Mouse (Mus musculus): ENCODE results near the gene Gm10840. TPM values are rescaled to one million over a fixed set of nuclear protein-coding genes. Genes with fewer than 3 reads are reported as not detected.
"Not testable (repeated sequence)": the region's sequence is repeated elsewhere in the genome, so short reads cannot be mapped to it uniquely, and the experiment has no call there.

Gene Gm10840
- polyA plus RNA-seq, 1 experiment, result not detected

DNA sequence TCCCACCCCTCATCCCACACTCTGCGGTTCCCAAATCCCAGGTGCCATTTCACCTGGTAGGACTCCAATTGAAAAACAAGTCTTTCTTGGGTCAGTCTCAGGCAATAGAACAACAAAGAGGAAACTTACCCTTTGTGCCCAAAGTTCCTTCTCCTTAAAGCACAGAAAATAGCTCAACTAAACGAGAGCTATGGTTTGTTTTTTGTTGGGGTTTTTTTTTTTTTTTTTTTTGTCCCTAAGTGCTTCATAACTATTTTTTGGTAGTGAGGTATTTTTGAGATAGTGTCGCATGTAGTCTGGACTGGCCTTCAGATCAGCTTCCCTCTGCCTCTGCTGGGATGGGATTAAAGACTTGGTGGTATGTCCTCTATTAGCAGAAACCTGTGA lies 33.5 kb downstream of the Gm10840 start:
- WGBS, result 23% methylated on average over 3 of the region's 3 CpGs
- TF ChIP-seq POLR2A (IDR thresholded peaks at IDR 0.05; ENCODE audit: borderline replicate concordance, control insufficient read depth, low read depth, low read length) (no peak), CTCF (IDR thresholded peaks at IDR 0.05; ENCODE audit: control insufficient read depth, insufficient read depth, low read length) (no peak)
- peaks cover 9% of the 10 kb centered on the region; the same call in 1 of the 2 replicates for H3K4me1 ChIP-seq (ENCODE audit: control insufficient read depth, insufficient read depth, low read length)
- H3K4me3 ChIP-seq (replicated peaks; ENCODE audit: control insufficient read depth, low read depth, low read length), result peak overlapping the region; percentile 85
- peak overlapping the region; percentile 91 for H3K27ac ChIP-seq (ENCODE audit: control insufficient read depth, insufficient read depth, low read depth, low read length, poor library complexity)

DNA sequence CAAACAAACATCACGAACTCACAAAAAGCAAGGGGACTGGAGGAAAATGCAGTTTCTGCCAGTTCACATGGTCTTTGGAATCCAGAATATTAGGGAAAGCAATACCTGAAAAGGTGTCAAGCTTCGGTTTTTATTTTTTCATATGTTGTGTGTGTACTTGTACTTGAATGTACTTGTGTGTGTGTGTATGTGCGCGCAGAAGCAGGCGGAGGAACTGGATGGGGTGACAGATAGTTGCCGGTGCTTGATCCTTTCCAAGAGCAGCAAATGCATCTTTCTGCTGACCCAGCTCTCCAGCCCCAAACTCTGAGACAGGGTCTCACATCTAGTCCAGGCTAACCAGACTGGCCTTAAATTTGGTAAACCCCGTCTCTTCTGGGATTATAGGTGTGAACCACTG lies 34.2 kb downstream of the Gm10840 start:
- TF ChIP-seq CTCF (IDR thresholded peaks at IDR 0.05; ENCODE audit: control insufficient read depth, insufficient read depth, low read length) (no peak), POLR2A (IDR thresholded peaks at IDR 0.05; ENCODE audit: borderline replicate concordance, control insufficient read depth, low read depth, low read length) (no peak)
- peak overlapping the region; percentile 9; the same call in 1 of the 2 replicates for H3K27ac ChIP-seq (ENCODE audit: control insufficient read depth, insufficient read depth, low read depth, low read length, poor library complexity)
- WGBS, result 92% methylated on average over 7 of the region's 7 CpGs
- H3K4me3 ChIP-seq (replicated peaks; ENCODE audit: control insufficient read depth, low read depth, low read length), result no peak overlapping the region
- peaks cover 9% of the 10 kb centered on the region; the same call in 1 of the 2 replicates for H3K4me1 ChIP-seq (ENCODE audit: control insufficient read depth, insufficient read depth, low read length)

DNA sequence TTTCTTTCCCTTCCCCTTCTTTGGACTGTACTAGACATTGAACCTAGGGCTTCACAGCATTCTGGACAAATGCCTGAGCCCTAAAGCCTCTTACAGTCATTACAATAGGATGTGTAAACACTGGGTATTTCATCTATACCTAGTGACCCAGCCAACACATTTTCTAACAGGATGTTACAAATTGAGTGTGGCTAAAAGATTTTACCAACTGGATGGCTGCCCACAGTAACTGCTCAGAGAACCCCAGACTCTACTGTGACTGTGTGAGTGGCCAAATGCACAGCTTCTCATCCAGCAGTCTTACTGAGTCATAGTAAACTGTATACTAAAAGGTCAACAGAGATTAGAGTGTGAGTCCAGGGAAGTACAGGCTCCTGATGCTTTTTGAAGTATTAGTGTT lies 34.7 kb downstream of the Gm10840 start:
- peaks cover 9% of the 10 kb centered on the region; the same call in 1 of the 2 replicates for H3K4me1 ChIP-seq (ENCODE audit: control insufficient read depth, insufficient read depth, low read length)
- no peak overlapping the region; the same call in 1 of the 2 replicates for H3K27ac ChIP-seq (ENCODE audit: control insufficient read depth, insufficient read depth, low read depth, low read length, poor library complexity)
- TF ChIP-seq CTCF (IDR thresholded peaks at IDR 0.05; ENCODE audit: control insufficient read depth, insufficient read depth, low read length), result no peak
- TF ChIP-seq POLR2A (IDR thresholded peaks at IDR 0.05; ENCODE audit: borderline replicate concordance, control insufficient read depth, low read depth, low read length), result no peak
- H3K4me3 ChIP-seq (replicated peaks; ENCODE audit: control insufficient read depth, low read depth, low read length), result no peak overlapping the region

DNA sequence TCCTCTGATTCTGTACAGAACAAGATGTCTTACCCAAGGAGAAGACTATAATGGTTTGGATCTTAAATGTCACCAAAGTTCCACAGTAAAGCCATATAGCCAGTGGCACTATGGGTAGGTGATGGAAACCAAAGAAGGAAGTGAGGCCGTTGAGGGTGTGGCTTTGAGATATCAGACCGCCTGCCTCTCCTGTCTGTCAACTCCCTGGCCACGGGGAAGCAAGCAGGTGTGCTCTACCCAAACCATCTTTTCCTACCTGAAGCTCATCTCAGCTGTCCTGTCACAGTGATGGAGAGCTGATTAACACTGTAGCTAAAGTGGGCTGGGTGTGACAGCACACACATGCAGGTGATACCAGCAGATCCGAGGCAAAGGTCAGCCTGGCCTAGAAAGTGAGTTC lies 37.6 kb downstream of the Gm10840 start:
- Histone ChIP-seq H3K4me3 (replicated peaks; ENCODE audit: control insufficient read depth, low read depth, low read length) (no peak overlapping the region), H3K27ac (ENCODE audit: control insufficient read depth, insufficient read depth, low read depth, low read length, poor library complexity) (no peak overlapping the region), H3K4me1 (ENCODE audit: control insufficient read depth, insufficient read depth, low read length) (peaks cover 4% of the 10 kb centered on the region; the same call in 1 of the 2 replicates)
- no peak for TF ChIP-seq POLR2A (IDR thresholded peaks at IDR 0.05; ENCODE audit: borderline replicate concordance, control insufficient read depth, low read depth, low read length)
- TF ChIP-seq CTCF (IDR thresholded peaks at IDR 0.05; ENCODE audit: control insufficient read depth, insufficient read depth, low read length), result no peak
- 43% methylated on average over 4 of the region's 4 CpGs for WGBS

DNA sequence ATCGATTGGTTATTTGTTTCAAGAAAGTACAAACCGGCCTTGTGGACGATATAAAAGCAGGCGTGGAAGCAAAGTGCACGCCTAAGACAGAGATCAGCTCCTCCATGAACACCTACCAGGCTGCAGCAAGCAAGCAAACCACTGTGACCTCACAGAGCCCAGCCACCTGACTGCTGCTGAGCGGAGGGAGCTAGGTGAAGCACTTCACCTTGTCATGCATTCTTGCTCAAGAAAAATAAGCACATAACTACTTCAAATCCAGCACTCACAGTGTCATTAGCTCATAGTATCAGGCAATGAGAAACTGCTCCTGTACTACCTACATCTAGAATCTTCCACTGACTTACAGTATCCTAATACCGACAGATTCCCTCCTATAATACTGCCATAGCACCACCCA lies 39.3 kb downstream of the Gm10840 start:
- H3K4me1 ChIP-seq (ENCODE audit: control insufficient read depth, insufficient read depth, low read length); H3K27ac ChIP-seq (ENCODE audit: control insufficient read depth, insufficient read depth, low read depth, low read length, poor library complexity); H3K4me3 ChIP-seq (replicated peaks; ENCODE audit: control insufficient read depth, low read depth, low read length): not testable (repeated sequence)
- WGBS, result 80% methylated on average over 7 of the region's 7 CpGs

DNA sequence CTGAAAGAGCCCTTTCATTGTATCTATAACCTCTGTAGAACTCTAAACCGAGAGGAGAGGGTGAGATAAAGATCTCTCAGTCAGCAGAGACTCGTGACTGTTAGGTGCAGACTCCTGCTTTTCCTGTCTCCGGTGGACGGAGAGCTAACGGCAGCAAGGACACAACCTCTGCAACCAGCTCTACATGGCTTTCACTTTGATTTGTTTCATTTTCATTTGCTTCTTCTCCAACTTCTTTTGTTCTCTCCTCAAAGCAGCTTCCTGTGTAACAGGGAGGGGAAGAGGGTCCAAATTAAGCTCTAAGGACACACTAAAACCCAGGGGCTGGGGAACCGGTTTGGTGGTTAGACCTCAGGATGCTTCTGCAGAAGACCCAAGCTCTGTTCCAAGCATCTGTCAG lies 40.1 kb downstream of the Gm10840 start:
- Histone ChIP-seq H3K4me3 (replicated peaks; ENCODE audit: control insufficient read depth, low read depth, low read length) (no peak overlapping the region), H3K4me1 (ENCODE audit: control insufficient read depth, insufficient read depth, low read length) (peaks cover 2% of the 10 kb centered on the region; the same call in 1 of the 2 replicates), H3K27ac (ENCODE audit: control insufficient read depth, insufficient read depth, low read depth, low read length, poor library complexity) (no peak overlapping the region)
- TF ChIP-seq CTCF (IDR thresholded peaks at IDR 0.05; ENCODE audit: control insufficient read depth, insufficient read depth, low read length) (no peak), POLR2A (IDR thresholded peaks at IDR 0.05; ENCODE audit: borderline replicate concordance, control insufficient read depth, low read depth, low read length) (no peak)
- 16% methylated on average over 6 of the region's 6 CpGs for WGBS

DNA sequence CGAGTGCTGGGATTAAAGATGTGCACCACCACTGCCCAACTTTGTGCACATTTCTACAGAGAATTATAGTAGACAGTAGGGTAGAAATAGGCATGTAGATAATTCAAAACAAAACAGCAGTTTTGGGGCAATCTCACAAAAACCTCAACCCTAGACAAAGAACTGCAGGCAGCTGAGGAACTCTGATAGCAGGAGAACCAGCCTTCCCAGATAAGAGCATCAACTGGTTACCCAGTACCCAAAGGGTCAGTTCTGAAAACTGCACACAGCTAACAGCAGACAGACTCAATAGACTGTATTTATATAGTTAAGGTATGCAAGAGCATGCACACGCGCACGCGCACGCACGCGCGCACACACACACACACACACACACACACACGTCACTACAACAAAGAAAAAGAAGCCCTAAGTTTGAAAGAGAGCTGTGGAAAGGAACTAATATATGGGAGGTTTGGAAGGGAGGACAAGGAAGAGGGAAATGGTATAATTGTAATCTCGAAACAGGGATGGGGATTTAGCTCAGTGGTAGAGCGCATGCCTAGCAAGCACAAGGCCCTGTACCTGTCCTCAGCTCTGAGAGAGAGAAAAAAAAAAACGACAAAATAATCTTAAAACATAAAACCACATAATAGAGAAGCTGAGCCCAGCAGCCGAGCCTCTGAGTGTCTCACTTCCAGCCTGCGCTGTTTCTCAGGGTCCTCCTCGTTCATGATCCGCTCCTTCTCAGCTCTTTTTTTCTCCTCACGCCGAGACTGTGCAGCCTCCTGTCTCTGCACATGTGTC lies 40.9 kb downstream of the Gm10840 start:
- TF ChIP-seq POLR2A (IDR thresholded peaks at IDR 0.05; ENCODE audit: borderline replicate concordance, control insufficient read depth, low read depth, low read length) (no peak), CTCF (IDR thresholded peaks at IDR 0.05; ENCODE audit: control insufficient read depth, insufficient read depth, low read length) (no peak)
- Histone ChIP-seq H3K4me1 (ENCODE audit: control insufficient read depth, insufficient read depth, low read length) (peaks cover 2% of the 10 kb centered on the region; the same call in 1 of the 2 replicates), H3K4me3 (replicated peaks; ENCODE audit: control insufficient read depth, low read depth, low read length) (no peak overlapping the region), H3K27ac (ENCODE audit: control insufficient read depth, insufficient read depth, low read depth, low read length, poor library complexity) (peak overlapping the region; percentile 15)
- 58% methylated on average over 19 of the region's 19 CpGs for WGBS

DNA sequence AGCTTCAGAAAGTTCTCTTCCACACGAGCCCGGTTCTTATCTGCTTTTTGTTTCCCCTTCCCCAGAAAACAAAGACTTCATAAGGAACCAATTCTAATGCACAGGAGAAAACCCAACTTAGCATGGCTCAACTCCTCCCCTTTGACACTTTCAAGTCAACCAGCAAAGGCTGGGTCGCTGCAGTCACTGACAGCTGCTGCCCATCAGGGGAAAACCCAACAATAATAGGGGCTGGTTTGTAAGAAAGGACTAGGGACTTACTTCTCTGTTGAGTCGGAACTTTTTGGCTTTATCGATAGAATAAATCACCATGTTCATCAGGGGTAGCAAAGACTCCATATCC lies 41.4 kb downstream of the Gm10840 start, which contains the start of gene Strada:
Gene Strada (minus strand): TSS at position 46 of the 343 bp plus-strand sequence.
- peak within 1 kb of the TSS; percentile 15 for H3K27ac ChIP-seq (ENCODE audit: control insufficient read depth, insufficient read depth, low read depth, low read length, poor library complexity)
- 32% methylated on average over 5 of the region's 5 CpGs for WGBS
- peaks cover 2% of the 10 kb centered on the region; the same call in 1 of the 2 replicates for H3K4me1 ChIP-seq (ENCODE audit: control insufficient read depth, insufficient read depth, low read length)
- TF ChIP-seq CTCF (IDR thresholded peaks at IDR 0.05; ENCODE audit: control insufficient read depth, insufficient read depth, low read length), result no peak
- TF ChIP-seq POLR2A (IDR thresholded peaks at IDR 0.05; ENCODE audit: borderline replicate concordance, control insufficient read depth, low read depth, low read length), result no peak
- no peak within 1 kb of the TSS for H3K4me3 ChIP-seq (replicated peaks; ENCODE audit: control insufficient read depth, low read depth, low read length)

Other genes starting within 250 kb of the Gm10840 start
- gene Cyb561, start 207.5 kb upstream of the Gm10840 start, polyA plus RNA-seq (2011; ENCODE audit: insufficient read depth, insufficient read length, low replicate concordance, missing spikeins), result 1.4 and 1.8 TPM in 2 replicates
- 1.8 and 3.9 TPM in 2 replicates for gene Ace, start 192.9 kb upstream of the Gm10840 start, polyA plus RNA-seq (2011; ENCODE audit: insufficient read depth, insufficient read length, low replicate concordance, missing spikeins)
- gene Ace3, start 166.2 kb upstream of the Gm10840 start, polyA plus RNA-seq (2011; ENCODE audit: insufficient read depth, insufficient read length, low replicate concordance, missing spikeins), result not detected in 2 replicates
- gene Kcnh6, start 152.7 kb upstream of the Gm10840 start, polyA plus RNA-seq (2011; ENCODE audit: insufficient read depth, insufficient read length, low replicate concordance, missing spikeins), result not detected in 2 replicates
- 15.9 and 16.9 TPM in 2 replicates for gene Dcaf7, start 124.0 kb upstream of the Gm10840 start, polyA plus RNA-seq (2011; ENCODE audit: insufficient read depth, insufficient read length, low replicate concordance, missing spikeins)
- gene Taco1, start 94.8 kb upstream of the Gm10840 start, polyA plus RNA-seq (2011; ENCODE audit: insufficient read depth, insufficient read length, low replicate concordance, missing spikeins), result 6.6 and 11.8 TPM in 2 replicates
- 7.3 and 14.4 TPM in 2 replicates for gene Map3k3, start 76.2 kb upstream of the Gm10840 start, polyA plus RNA-seq (2011; ENCODE audit: insufficient read depth, insufficient read length, low replicate concordance, missing spikeins)
- 45.8 and 98.2 TPM in 2 replicates for gene Limd2, start within 50 bp of the Gm10840 start, polyA plus RNA-seq (2011; ENCODE audit: insufficient read depth, insufficient read length, low replicate concordance, missing spikeins)
- gene Strada, start 41.3 kb downstream of the Gm10840 start, polyA plus RNA-seq (2011; ENCODE audit: insufficient read depth, insufficient read length, low replicate concordance, missing spikeins), result 9.2 and 21.7 TPM in 2 replicates
- 24.4 and 27.9 TPM in 2 replicates for gene Ccdc47, start 55.5 kb downstream of the Gm10840 start, polyA plus RNA-seq (2011; ENCODE audit: insufficient read depth, insufficient read length, low replicate concordance, missing spikeins)
- 20.2 and 33.5 TPM in 2 replicates for gene Ddx42, start 56.1 kb downstream of the Gm10840 start, polyA plus RNA-seq (2011; ENCODE audit: insufficient read depth, insufficient read length, low replicate concordance, missing spikeins)
- 27.2 and 48.5 TPM in 2 replicates for gene Ftsj3, start 95.2 kb downstream of the Gm10840 start, polyA plus RNA-seq (2011; ENCODE audit: insufficient read depth, insufficient read length, low replicate concordance, missing spikeins)
- 74.3 and 96.0 TPM in 2 replicates for gene Psmc5, start 95.3 kb downstream of the Gm10840 start, polyA plus RNA-seq (2011; ENCODE audit: insufficient read depth, insufficient read length, low replicate concordance, missing spikeins)
- gene Smarcd2, start 112.1 kb downstream of the Gm10840 start, polyA plus RNA-seq (2011; ENCODE audit: insufficient read depth, insufficient read length, low replicate concordance, missing spikeins), result 52.2 and 76.9 TPM in 2 replicates
- gene Tcam1, start 115.8 kb downstream of the Gm10840 start, polyA plus RNA-seq (2011; ENCODE audit: insufficient read depth, insufficient read length, low replicate concordance, missing spikeins), result not detected in 2 replicates
- not detected in 2 replicates for gene Gh, start 141.0 kb downstream of the Gm10840 start, polyA plus RNA-seq (2011; ENCODE audit: insufficient read depth, insufficient read length, low replicate concordance, missing spikeins)
- gene Cd79b, start 153.9 kb downstream of the Gm10840 start, polyA plus RNA-seq (2011; ENCODE audit: insufficient read depth, insufficient read length, low replicate concordance, missing spikeins), result 130 and 270 TPM in 2 replicates
- gene Scn4a, start 192.4 kb downstream of the Gm10840 start, polyA plus RNA-seq (2011; ENCODE audit: insufficient read depth, insufficient read length, low replicate concordance, missing spikeins), result 0.63 and 1.6 TPM in 2 replicates
- not detected in 2 replicates for gene Prr29, start 204.6 kb downstream of the Gm10840 start, polyA plus RNA-seq (2011; ENCODE audit: insufficient read depth, insufficient read length, low replicate concordance, missing spikeins)
- 6.2 and 23.4 TPM in 2 replicates for gene Icam2, start 227.2 kb downstream of the Gm10840 start, polyA plus RNA-seq (2011; ENCODE audit: insufficient read depth, insufficient read length, low replicate concordance, missing spikeins)